8 mouse cellular contexts compared by ENCODE assay signal in the genomic region with DNA sequence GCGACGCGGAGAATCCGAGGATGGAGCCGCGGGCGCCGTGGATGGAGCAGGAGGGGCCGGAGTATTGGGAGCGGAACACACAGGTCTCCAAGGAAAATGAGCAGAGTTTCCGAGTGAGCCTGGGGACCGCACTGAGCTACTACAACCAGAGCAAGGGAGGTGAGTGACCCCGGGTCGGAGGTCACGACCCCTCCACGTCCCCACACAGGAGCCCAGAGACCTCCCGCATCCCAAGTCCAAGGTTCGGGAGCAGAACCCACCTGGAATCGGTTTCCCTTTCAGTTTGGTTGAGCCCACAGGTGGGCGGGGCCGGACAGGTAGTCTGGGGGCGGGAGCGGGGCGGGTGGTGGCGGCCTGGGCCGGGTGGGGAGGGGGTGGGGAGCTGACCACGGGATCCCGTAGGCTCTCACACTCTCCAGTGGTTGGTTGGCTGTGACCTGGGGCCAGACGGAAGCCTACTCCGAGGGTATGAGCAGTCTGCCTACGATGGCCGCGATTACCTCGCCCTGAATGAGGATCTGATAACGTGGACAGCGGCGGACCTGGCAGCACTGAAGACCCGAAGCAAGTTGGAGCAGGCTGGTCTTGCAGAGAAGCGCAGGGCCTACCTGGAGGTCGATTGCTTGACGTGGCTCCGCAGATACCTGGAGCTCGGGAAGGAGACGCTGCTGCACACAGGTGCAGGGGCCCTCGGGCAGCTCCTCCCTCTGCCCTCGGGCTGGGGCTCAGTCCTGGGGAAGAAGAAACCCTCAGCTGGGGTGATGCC. TPM values are rescaled to one million over a fixed set of nuclear protein-coding genes. Genes with fewer than 3 reads are reported as not detected.
DNase-seq lines count a peak whose midpoint lies in the region; ATAC-seq lines count a peak whose summit lies in the region.

No protein-coding gene starts in this region.

- DNase-seq in urinary bladder, postnatal 14 days (ENCODE audit: low spot score): peak; percentile 9
- no peak for DNase-seq in urinary bladder, postnatal 10 days (ENCODE audit: low spot score)
- DNase-seq in large intestine, adult 2 months (ENCODE audit: low read depth, low spot score): peak; percentile 31
- peak; percentile 14 for DNase-seq in midbrain, embryonic 10.5 days (ENCODE audit: low spot score)
- DNase-seq in thymus, postnatal 4 days: peak; percentile 51
- no peak for DNase-seq in layer of hippocampus, adult 9-10 months (ENCODE audit: low spot score)
- DNase-seq in layer of hippocampus, adult 8-10 months (ENCODE audit: low spot score in 2 of 2): no peak

- H3K4me3 ChIP-seq in midbrain, embryonic 10.5 days: peak overlapping the region; percentile 60

- no peak overlapping the region for H3K27ac ChIP-seq in midbrain, embryonic 10.5 days (replicated peaks)

- peaks cover 14% of the 10 kb centered on the region for H3K4me1 ChIP-seq in midbrain, embryonic 10.5 days

- H3K36me3 ChIP-seq in midbrain, embryonic 10.5 days: no peaks in the 10 kb centered on the region

- H3K9me3 ChIP-seq in midbrain, embryonic 10.5 days (replicated peaks): no peaks in the 10 kb centered on the region

- WGBS in large intestine, adult 2 months: 3% methylated on average over 46 of the region's 46 CpGs
- 4% methylated on average over 46 of the region's 46 CpGs for WGBS in midbrain, embryonic 10.5 days

- H3K27me3 ChIP-seq in midbrain, embryonic 10.5 days (ENCODE audit: low read depth, poor library complexity, severe bottlenecking): peaks cover 62% of the 10 kb centered on the region

- ATAC-seq in granulocyte monocyte progenitor cell, adult 5-6 weeks (replicated peaks; ENCODE audit: poor library complexity, severe bottlenecking): peak; percentile 35; the same call in 1 of the 2 replicates

RNA-seq across cellular contexts. Expression of a gene that starts 0.9 kb away (rescaled TPM):
- total RNA-seq in granulocyte monocyte progenitor cell, adult 5-6 weeks (2014; fragmentation: Nextera tagmentation): 0.45 TPM in 1 of 2 replicates, not detected in the other
- not detected in 2 replicates for total RNA-seq in granulocyte monocyte progenitor cell, adult 5-6 weeks (2017)
- 245 and 632 TPM in 2 replicates for polyA plus RNA-seq in large intestine, adult 2 months (2012; rRNA removed)
- polyA plus RNA-seq in midbrain, embryonic 10.5 days (2016; fragmentation: Nextera tagmentation; extraction: Ambion mirVana): 0.25 and 0.38 TPM in 2 replicates
- 1 to 10 TPM in 1 of 4 experiments, under 1 TPM in 2, not detected in 1; 0.64 to 2.6 (median 0.81) TPM for total RNA-seq in layer of hippocampus, adult 8-10 months (2022)

RNA-seq across cellular contexts. Expression of a gene that starts 22.7 kb away (rescaled TPM):
- not detected in 2 replicates for total RNA-seq in granulocyte monocyte progenitor cell, adult 5-6 weeks (2014; fragmentation: Nextera tagmentation)
- total RNA-seq in granulocyte monocyte progenitor cell, adult 5-6 weeks (2017): not detected in 2 replicates
- polyA plus RNA-seq in large intestine, adult 2 months (2012; rRNA removed): 16.5 and 51.5 TPM in 2 replicates
- not detected in 2 replicates for polyA plus RNA-seq in midbrain, embryonic 10.5 days (2016; fragmentation: Nextera tagmentation; extraction: Ambion mirVana)
- total RNA-seq in layer of hippocampus, adult 8-10 months (2022): 1 to 10 TPM in 2 of 4 experiments, under 1 TPM in 2; 0.85 to 2.5 (median 1.2) TPM

RNA-seq across cellular contexts. Expression of a gene that starts 36.5 kb away (rescaled TPM):
- 8.3 and 15.5 TPM in 2 replicates for total RNA-seq in granulocyte monocyte progenitor cell, adult 5-6 weeks (2014; fragmentation: Nextera tagmentation)
- total RNA-seq in granulocyte monocyte progenitor cell, adult 5-6 weeks (2017): 19.5 and 23.4 TPM in 2 replicates
- 80.0 and 122 TPM in 2 replicates for polyA plus RNA-seq in large intestine, adult 2 months (2012; rRNA removed)
- polyA plus RNA-seq in midbrain, embryonic 10.5 days (2016; fragmentation: Nextera tagmentation; extraction: Ambion mirVana): 2.9 and 3.1 TPM in 2 replicates
- 10 to 100 TPM in 2 of 4 experiments, 1 to 10 TPM in 2; 2.5 to 10.6 (median 6.7) TPM for total RNA-seq in layer of hippocampus, adult 8-10 months (2022)

Comparison
In these comparisons a context has a peak if more than half of its experiments do, and no peak if none do; other contexts are left out.
1. DNase-seq: peak in urinary bladder, postnatal 14 days (single experiment), large intestine, adult 2 months (single experiment), midbrain, embryonic 10.5 days (single experiment) and thymus, postnatal 4 days (single experiment); none in urinary bladder, postnatal 10 days (single experiment), layer of hippocampus, adult 9-10 months (single experiment) and layer of hippocampus, adult 8-10 months (0 of 2).